Mouse (Mus musculus) embryonic fibroblast, embryonic 13.5 days (primary cell): Measurements from ENCODE around the gene Klf13.

Experiments used
- CTCF ChIP-seq: IDR thresholded peaks from 2 replicates; pipeline ENCODE4 v1.5.1; 2011; ENCODE audit warnings: mild to moderate bottlenecking, control low read depth, low read length, moderate library complexity, borderline replicate concordance; ENCODE audit not compliant: insufficient read depth
- POLR2A ChIP-seq: IDR thresholded peaks from 2 replicates; pipeline ENCODE4 v1.6.1; 2011; ENCODE audit warnings: low read depth, mild to moderate bottlenecking, control low read depth, low read length, moderate library complexity

GRCm38 (mm10) chr7:63985266-63985665 lies 46.6 kb upstream of the Klf13 start:
- TF ChIP-seq POLR2A, result no peak
- TF ChIP-seq CTCF, result no peak
